Mouse (Mus musculus): ENCODE data around the gene Cdc27.

Gene Cdc27

GRCm38 (mm10) chr11:104550406-104550974, at the start of gene Cdc27, which contains the start of gene Myl4:
Gene Cdc27 (minus strand): TSS chr11:104550620.
Gene Myl4 (plus strand): TSS chr11:104550663.
- DNase-seq (ENCODE audit: low spot score in 2 of 2) = peak; percentile 98

GRCm38 (mm10) chr11:104599265-104599945, 49.0 kb upstream of the Cdc27 start:
- DNase-seq (ENCODE audit: low spot score in 2 of 2) = no peak

- DNase-seq (ENCODE audit: low spot score in 2 of 2) = no peak
Measured at GRCm38 (mm10) chr11:104596365-104596764, 45.9 kb upstream of the Cdc27 start.

GRCm38 (mm10) chr11:104592066-104592835, 41.8 kb upstream of the Cdc27 start:
- DNase-seq (ENCODE audit: low spot score in 2 of 2) = no peak

- DNase-seq (ENCODE audit: low spot score in 2 of 2) = peak; percentile 63 to 74
Measured at GRCm38 (mm10) chr11:104590148-104590547, 39.7 kb upstream of the Cdc27 start.

GRCm38 (mm10) chr11:104589570-104589969, 39.1 kb upstream of the Cdc27 start:
- DNase-seq (ENCODE audit: low spot score in 2 of 2) = no peak

- no peak for DNase-seq (ENCODE audit: low spot score in 2 of 2)
Measured at GRCm38 (mm10) chr11:104588513-104588912, 38.1 kb upstream of the Cdc27 start.

- DNase-seq (ENCODE audit: low spot score in 2 of 2) = no peak
Measured at GRCm38 (mm10) chr11:104587904-104588303, 37.5 kb upstream of the Cdc27 start.

GRCm38 (mm10) chr11:104585495-104585894, 35.1 kb upstream of the Cdc27 start:
- DNase-seq (ENCODE audit: low spot score in 2 of 2) = no peak

GRCm38 (mm10) chr11:104582630-104583364, 32.4 kb upstream of the Cdc27 start:
- no peak for DNase-seq (ENCODE audit: low spot score in 2 of 2)

GRCm38 (mm10) chr11:104582308-104582606, 31.8 kb upstream of the Cdc27 start:
- DNase-seq (ENCODE audit: low spot score in 2 of 2) = no peak

- no peak for DNase-seq (ENCODE audit: low spot score in 2 of 2)
Measured at GRCm38 (mm10) chr11:104581446-104582307, 31.3 kb upstream of the Cdc27 start.

GRCm38 (mm10) chr11:104580606-104581005, 30.2 kb upstream of the Cdc27 start:
- DNase-seq (ENCODE audit: low spot score in 2 of 2) = no peak

- DNase-seq (ENCODE audit: low spot score in 2 of 2) = no peak
Measured at GRCm38 (mm10) chr11:104580091-104580490, 29.7 kb upstream of the Cdc27 start.

GRCm38 (mm10) chr11:104579575-104579974, 29.2 kb upstream of the Cdc27 start:
- DNase-seq (ENCODE audit: low spot score in 2 of 2) = no peak

- DNase-seq (ENCODE audit: low spot score in 2 of 2) = no peak
Measured at GRCm38 (mm10) chr11:104579084-104579483, 28.7 kb upstream of the Cdc27 start.

GRCm38 (mm10) chr11:104578074-104578473, 27.7 kb upstream of the Cdc27 start:
- no peak for DNase-seq (ENCODE audit: low spot score in 2 of 2)

- no peak for DNase-seq (ENCODE audit: low spot score in 2 of 2)
Measured at GRCm38 (mm10) chr11:104576772-104577612, 26.6 kb upstream of the Cdc27 start.

- DNase-seq (ENCODE audit: low spot score in 2 of 2) = no peak
Measured at GRCm38 (mm10) chr11:104572566-104572965, 22.1 kb upstream of the Cdc27 start.

- no peak for DNase-seq (ENCODE audit: low spot score in 2 of 2)
Measured at GRCm38 (mm10) chr11:104572091-104572490, 21.7 kb upstream of the Cdc27 start.
